Mouse (Mus musculus) embryo, embryonic 11 days (tissue): ENCODE measurements around the gene Tm4sf4.

ENCODE experiments used
- DNase-seq: peaks from one replicate; pipeline ENCODE4 v3.0.0-alpha.2; 2015

Tm4sf4 gene

DNA sequence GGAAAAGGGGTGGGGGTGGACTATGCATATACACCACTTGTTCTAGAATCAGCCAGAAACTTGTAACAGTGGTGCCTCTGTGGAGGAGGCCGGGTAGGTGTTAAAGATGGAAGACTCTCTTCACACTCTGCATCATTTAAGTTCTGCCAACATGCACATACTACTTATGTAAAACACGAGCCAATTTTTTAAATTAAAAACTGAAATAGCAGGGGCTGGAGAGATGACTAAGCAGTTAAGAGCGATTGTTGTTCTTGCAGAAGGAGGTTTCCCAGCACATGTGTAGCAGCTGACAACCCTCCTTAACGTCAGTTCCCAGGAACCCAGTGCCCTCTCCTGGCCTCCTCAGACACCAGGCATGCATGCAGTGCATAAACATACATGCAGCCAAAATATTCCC, 55.5 kb downstream of the Tm4sf4 start:
- DNase-seq: no peak

DNA sequence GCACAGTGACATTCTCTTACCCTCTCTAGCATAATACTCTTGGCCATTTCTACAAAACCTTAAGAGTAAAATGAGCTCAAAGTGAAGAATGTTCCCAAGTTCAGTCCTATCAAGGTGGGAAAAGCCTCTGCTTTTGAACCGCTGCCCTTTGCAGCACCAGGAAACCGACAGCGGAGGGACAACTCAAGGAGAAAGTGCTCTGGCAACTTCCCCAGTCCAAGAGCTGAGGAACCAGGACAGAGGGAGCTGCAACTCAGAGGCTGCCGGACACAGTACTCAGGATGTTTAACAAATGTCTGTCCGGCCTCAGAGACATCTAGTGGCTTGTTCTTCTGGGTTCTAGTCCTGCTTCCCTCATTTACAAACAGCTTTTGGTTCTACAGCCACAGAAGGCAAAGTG, 56.9 kb downstream of the Tm4sf4 start:
- DNase-seq: no peak

DNA sequence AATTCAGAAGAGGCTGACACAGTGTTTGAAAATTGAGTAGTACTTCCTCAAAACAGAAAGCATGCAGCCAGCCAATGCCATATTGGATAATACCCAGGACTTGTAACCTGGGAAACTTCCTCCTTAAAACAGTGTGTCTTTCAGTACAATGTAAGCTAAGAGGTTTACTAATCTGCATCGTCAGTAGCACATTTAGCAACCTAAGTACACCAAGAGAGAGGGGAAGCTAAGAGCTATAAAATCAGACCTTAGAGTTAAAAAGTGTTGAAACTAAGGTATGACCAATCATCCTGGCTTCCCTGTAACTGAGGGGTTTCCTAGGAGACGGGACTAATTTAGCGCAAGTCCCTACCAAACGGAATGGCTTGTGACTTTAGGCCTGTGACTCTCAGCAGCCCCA, 61.0 kb downstream of the Tm4sf4 start:
- no peak for DNase-seq

DNA sequence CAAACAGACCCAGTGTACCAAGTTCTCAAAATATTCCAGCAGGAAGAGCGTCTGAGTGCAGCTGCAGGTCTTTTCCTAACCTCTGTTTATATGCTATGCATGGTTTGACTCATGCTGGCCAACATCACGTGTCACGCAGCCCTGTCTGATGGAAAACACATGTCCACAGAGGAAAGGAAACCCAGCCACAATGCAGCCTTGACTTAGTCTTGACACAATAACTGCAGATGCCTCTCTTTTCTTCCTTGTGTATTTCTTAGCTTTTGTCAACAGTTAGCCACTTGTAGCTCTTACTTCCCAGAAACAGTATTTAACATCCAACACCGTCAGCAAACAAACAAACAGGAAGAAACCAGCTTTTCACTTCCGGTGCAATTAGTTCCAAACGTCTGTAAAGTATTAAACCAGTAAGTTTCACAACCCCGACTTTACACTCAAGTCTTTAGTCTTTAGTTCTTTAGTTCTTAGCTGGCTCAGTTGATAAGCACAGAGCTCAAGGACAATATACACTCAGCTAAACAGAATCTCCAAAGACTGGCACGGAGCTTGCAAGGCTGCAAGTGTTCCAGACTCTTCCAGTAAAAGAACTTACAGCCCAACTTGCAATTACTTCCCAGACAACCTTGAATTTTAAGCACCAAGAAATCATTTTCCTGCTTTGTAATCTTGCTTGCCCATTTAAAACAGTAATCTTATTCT, 62.5 kb downstream of the Tm4sf4 start:
- DNase-seq: peak; percentile 79
